Mouse (Mus musculus): Measurements from ENCODE around the gene Tnni2.

DNA sequence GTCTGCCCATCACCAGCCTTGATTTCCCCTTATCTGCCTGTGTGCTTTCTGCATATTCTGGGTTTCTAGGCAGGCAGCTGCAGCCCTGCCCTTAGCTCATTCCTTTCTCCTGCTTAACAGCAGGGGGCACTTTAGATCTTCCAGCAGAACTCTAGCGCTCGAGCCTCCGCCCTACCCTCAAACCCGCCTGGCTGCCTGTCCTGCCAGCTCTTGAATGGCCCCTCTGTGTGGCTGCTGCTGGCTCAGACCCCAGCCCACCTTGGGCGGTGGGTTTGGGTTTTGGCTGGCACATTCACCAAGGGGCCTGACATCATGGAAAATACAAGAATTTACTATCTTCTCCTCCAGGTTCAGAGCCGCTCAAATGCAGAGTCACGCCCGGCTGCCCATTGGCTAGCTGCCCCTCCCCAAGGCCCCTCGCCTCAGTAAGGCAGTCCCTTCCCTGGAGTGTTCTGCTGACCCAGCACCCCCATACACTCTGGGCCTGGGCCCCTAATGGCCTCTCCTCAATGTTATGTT is 45.8 kb downstream of the Tnni2 start:
- no peak for TF ChIP-seq POLR2A (IDR thresholded peaks at IDR 0.05; ENCODE audit: low read depth, low read length)
- 0 out of 2 replicates have a peak, but pooled peaks have one; percentile 32 for TF ChIP-seq CTCF (IDR thresholded peaks at IDR 0.05; ENCODE audit: borderline replicate concordance, insufficient read depth, low read length)

All from embryonic fibroblast, embryonic 13.5 days (primary cell).